Mouse (Mus musculus): ENCODE measurements around the gene Cmss1.

DNA sequence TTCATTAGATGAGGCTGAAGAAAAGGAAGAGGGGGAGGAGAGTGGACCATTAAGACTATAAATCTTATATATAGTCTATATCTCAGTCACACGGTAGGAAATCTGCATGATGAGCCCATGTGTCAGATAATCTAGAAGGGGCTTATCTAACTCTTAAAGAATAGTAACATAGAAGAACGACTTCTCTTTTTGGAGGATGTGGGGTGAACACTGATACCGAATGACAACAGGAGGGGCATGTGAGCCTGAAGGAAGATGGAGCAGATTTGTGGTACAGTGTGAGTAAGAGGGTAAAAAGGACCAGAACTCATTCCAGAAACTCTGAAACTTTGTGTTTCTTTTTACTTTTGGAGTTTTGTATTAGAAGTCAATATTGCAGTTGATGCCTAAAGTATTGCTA is 97.6 kb downstream of the Cmss1 start:
- no peak for TF ChIP-seq CTCF (IDR thresholded peaks at IDR 0.05; ENCODE audit: low read depth, low read length)
- TF ChIP-seq POLR2A (IDR thresholded peaks at IDR 0.05; ENCODE audit: extremely low read depth, insufficient read depth, low read length), result no peak
